Mouse (Mus musculus): ENCODE measurements around the gene Psmd9. TPM values are rescaled to one million over a fixed set of nuclear protein-coding genes. Genes with fewer than 3 reads are reported as not detected.
A peak's percentile ranks its signal among the peaks of the same experiment; 100 is the strongest.
"Not testable (repeated sequence)": the region's sequence is repeated elsewhere in the genome, so short reads cannot be mapped to it uniquely, and the experiment has no call there.

Gene Psmd9
- total RNA-seq, 1 experiment, result 27.0 TPM

- H3K4me1 ChIP-seq (ENCODE audit: control insufficient read depth in 2 of 2, insufficient read depth in 2 of 2, low read length in 2 of 2, poor library complexity in 1 of 2), result 0 out of 4 replicates have a peak, but pooled peaks cover 0 to 1% of the 10 kb centered on the region in 2 experiments
- no peak overlapping the region for H3K27ac ChIP-seq (ENCODE audit: insufficient read depth, low read depth, low read length, poor library complexity, severe bottlenecking)
- DNase-seq (ENCODE audit: low read depth, low spot score), result no peak
- no peaks in the 10 kb centered on the region for H3K36me3 ChIP-seq (ENCODE audit: control insufficient read depth, insufficient read depth, low read length, poor library complexity, severe bottlenecking)
- H3K4me3 ChIP-seq (ENCODE audit: insufficient read depth in 1 of 2, low read depth in 1 of 2, low read length in 2 of 2, poor library complexity in 1 of 2, severe bottlenecking in 1 of 2), result no peak overlapping the region
- no peaks in the 10 kb centered on the region for H3K9me3 ChIP-seq (ENCODE audit: control insufficient read depth, insufficient read depth, low read depth, low read length)
- no peak overlapping the region for H3K9ac ChIP-seq (ENCODE audit: insufficient read depth, low read depth, low read length, poor library complexity, severe bottlenecking)
- in situ Hi-C loops (cut with MboI; ENCODE audit: low sequenced_read_pairs in 2 of 2, unreplicated experiment in 2 of 2), result no loop called here
- TF ChIP-seq CHD2 (IDR thresholded peaks at IDR 0.05; ENCODE audit: low read depth, low read length) (no peak), HCFC1 (IDR thresholded peaks at IDR 0.05; ENCODE audit: borderline replicate concordance, insufficient read depth, low read length) (no peak), MAFK (IDR thresholded peaks at IDR 0.05; ENCODE audit: insufficient read depth, low read depth, low read length) (no peak), ZC3H11A (IDR thresholded peaks at IDR 0.05; ENCODE audit: borderline replicate concordance, low read depth, low read length) (no peak), ZNF384 (IDR thresholded peaks at IDR 0.05; ENCODE audit: low read depth, low read length) (no peak)
Observed at GRCm38 (mm10) chr5:123223051-123223410, 53.8 kb downstream of the Psmd9 start.

DNA sequence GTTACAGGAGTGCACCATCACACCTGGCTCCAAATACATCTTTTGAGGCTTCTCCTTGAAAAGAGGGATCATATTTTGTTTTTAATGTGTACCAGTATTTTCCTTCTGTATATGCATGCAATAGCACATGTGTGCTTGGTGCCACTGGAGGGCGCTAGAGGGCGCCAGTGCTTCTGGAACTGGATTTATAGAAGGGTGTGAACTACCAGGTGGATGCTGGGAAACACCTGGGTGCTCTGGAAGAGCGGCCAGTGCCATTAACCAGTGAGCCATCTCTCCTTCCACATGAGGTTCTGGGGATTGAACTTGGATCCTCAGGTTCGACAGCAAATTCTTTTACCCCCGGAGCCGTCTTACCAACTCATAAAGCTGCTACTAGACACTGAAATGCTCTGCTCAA is 54.6 kb downstream of the Psmd9 start:
- H3K27ac ChIP-seq (ENCODE audit: insufficient read depth, low read depth, low read length, poor library complexity, severe bottlenecking); in situ Hi-C loops (cut with MboI; ENCODE audit: low sequenced_read_pairs in 2 of 2, unreplicated experiment in 2 of 2); H3K4me1 ChIP-seq (ENCODE audit: control insufficient read depth in 2 of 2, insufficient read depth in 2 of 2, low read length in 2 of 2, poor library complexity in 1 of 2); H3K9ac ChIP-seq (ENCODE audit: insufficient read depth, low read depth, low read length, poor library complexity, severe bottlenecking); DNase-seq (ENCODE audit: low read depth, low spot score); H3K36me3 ChIP-seq (ENCODE audit: control insufficient read depth, insufficient read depth, low read length, poor library complexity, severe bottlenecking); H3K9me3 ChIP-seq (ENCODE audit: control insufficient read depth, insufficient read depth, low read depth, low read length); H3K4me3 ChIP-seq (ENCODE audit: insufficient read depth in 1 of 2, low read depth in 1 of 2, low read length in 2 of 2, poor library complexity in 1 of 2, severe bottlenecking in 1 of 2): not testable (repeated sequence)

GRCm38 (mm10) chr5:123226851-123227250 is 57.6 kb downstream of the Psmd9 start:
- Histone ChIP-seq H3K27ac (ENCODE audit: insufficient read depth, low read depth, low read length, poor library complexity, severe bottlenecking) (no peak overlapping the region), H3K9ac (ENCODE audit: insufficient read depth, low read depth, low read length, poor library complexity, severe bottlenecking) (no peak overlapping the region), H3K36me3 (ENCODE audit: control insufficient read depth, insufficient read depth, low read length, poor library complexity, severe bottlenecking) (no peaks in the 10 kb centered on the region), H3K4me1 (ENCODE audit: control insufficient read depth in 2 of 2, insufficient read depth in 2 of 2, low read length in 2 of 2, poor library complexity in 1 of 2) (peaks cover 1 to 3% of the 10 kb centered on the region in 2 experiments; a peak in 1 of 4 replicates), H3K9me3 (ENCODE audit: control insufficient read depth, insufficient read depth, low read depth, low read length) (no peaks in the 10 kb centered on the region), H3K4me3 (ENCODE audit: insufficient read depth in 1 of 2, low read depth in 1 of 2, low read length in 2 of 2, poor library complexity in 1 of 2, severe bottlenecking in 1 of 2) (no peak overlapping the region)
- DNase-seq (ENCODE audit: low read depth, low spot score), result no peak
- TF ChIP-seq CHD2 (IDR thresholded peaks at IDR 0.05; ENCODE audit: low read depth, low read length) (no peak), ZNF384 (IDR thresholded peaks at IDR 0.05; ENCODE audit: low read depth, low read length) (no peak), ZC3H11A (IDR thresholded peaks at IDR 0.05; ENCODE audit: borderline replicate concordance, low read depth, low read length) (no peak), HCFC1 (IDR thresholded peaks at IDR 0.05; ENCODE audit: borderline replicate concordance, insufficient read depth, low read length) (no peak), MAFK (IDR thresholded peaks at IDR 0.05; ENCODE audit: insufficient read depth, low read depth, low read length) (no peak)
- in situ Hi-C loops (cut with MboI; ENCODE audit: low sequenced_read_pairs in 2 of 2, unreplicated experiment in 2 of 2), result no loop called here

GRCm38 (mm10) chr5:123227762-123228523 is 58.7 kb downstream of the Psmd9 start:
- peak overlapping the region; percentile 99 for H3K9ac ChIP-seq (ENCODE audit: insufficient read depth, low read depth, low read length, poor library complexity, severe bottlenecking)
- peaks cover 1 to 3% of the 10 kb centered on the region in 2 experiments; a peak in 1 of 4 replicates for H3K4me1 ChIP-seq (ENCODE audit: control insufficient read depth in 2 of 2, insufficient read depth in 2 of 2, low read length in 2 of 2, poor library complexity in 1 of 2)
- peak; percentile 94 for DNase-seq (ENCODE audit: low read depth, low spot score)
- in situ Hi-C loops (cut with MboI; ENCODE audit: low sequenced_read_pairs in 2 of 2, unreplicated experiment in 2 of 2), result no loop called here
- 0 out of 2 replicates have a peak overlapping the region, but pooled peaks have one; percentile 42 for H3K27ac ChIP-seq (ENCODE audit: insufficient read depth, low read depth, low read length, poor library complexity, severe bottlenecking)
- TF ChIP-seq CHD2 (IDR thresholded peaks at IDR 0.05; ENCODE audit: low read depth, low read length) (no peak), ZNF384 (IDR thresholded peaks at IDR 0.05; ENCODE audit: low read depth, low read length) (no peak), HCFC1 (IDR thresholded peaks at IDR 0.05; ENCODE audit: borderline replicate concordance, insufficient read depth, low read length) (peak; percentile 62; the same call in 1 of the 2 replicates)
- H3K9me3 ChIP-seq (ENCODE audit: control insufficient read depth, insufficient read depth, low read depth, low read length), result no peaks in the 10 kb centered on the region
- peak overlapping the region; percentile 84 to 100 for H3K4me3 ChIP-seq (ENCODE audit: insufficient read depth in 1 of 2, low read depth in 1 of 2, low read length in 2 of 2, poor library complexity in 1 of 2, severe bottlenecking in 1 of 2)
- H3K36me3 ChIP-seq (ENCODE audit: control insufficient read depth, insufficient read depth, low read length, poor library complexity, severe bottlenecking), result no peaks in the 10 kb centered on the region

DNA sequence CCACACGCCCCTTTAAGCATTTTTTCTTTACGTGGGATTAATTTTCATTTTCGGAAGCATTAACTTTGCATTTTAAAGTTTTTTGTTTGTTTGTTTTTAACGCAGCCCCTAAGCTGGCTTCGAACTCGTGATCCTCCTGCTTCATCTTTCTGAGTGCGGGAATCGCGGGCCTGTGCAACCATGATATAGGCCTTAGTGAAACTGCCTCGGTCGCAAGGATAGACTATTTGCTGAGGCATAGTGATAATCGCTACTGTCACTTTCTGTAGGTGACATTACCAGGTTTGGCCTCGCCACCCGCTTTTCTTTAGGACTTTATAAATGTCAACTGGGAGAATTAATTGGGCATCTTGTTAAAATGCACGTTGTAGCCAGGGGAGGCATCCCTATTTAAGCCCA is 59.3 kb downstream of the Psmd9 start:
- Histone ChIP-seq H3K4me3 (ENCODE audit: insufficient read depth in 1 of 2, low read depth in 1 of 2, low read length in 2 of 2, poor library complexity in 1 of 2, severe bottlenecking in 1 of 2) (peak overlapping the region; percentile 84 to 100), H3K4me1 (ENCODE audit: control insufficient read depth in 2 of 2, insufficient read depth in 2 of 2, low read length in 2 of 2, poor library complexity in 1 of 2) (peaks cover 1 to 3% of the 10 kb centered on the region in 2 experiments; a peak in 1 of 4 replicates), H3K27ac (ENCODE audit: insufficient read depth, low read depth, low read length, poor library complexity, severe bottlenecking) (no peak overlapping the region), H3K9me3 (ENCODE audit: control insufficient read depth, insufficient read depth, low read depth, low read length) (no peaks in the 10 kb centered on the region), H3K9ac (ENCODE audit: insufficient read depth, low read depth, low read length, poor library complexity, severe bottlenecking) (peak overlapping the region; percentile 99), H3K36me3 (ENCODE audit: control insufficient read depth, insufficient read depth, low read length, poor library complexity, severe bottlenecking) (no peaks in the 10 kb centered on the region)
- DNase-seq (ENCODE audit: low read depth, low spot score), result no peak
- TF ChIP-seq ZNF384 (IDR thresholded peaks at IDR 0.05; ENCODE audit: low read depth, low read length), result no peak
- no peak for TF ChIP-seq HCFC1 (IDR thresholded peaks at IDR 0.05; ENCODE audit: borderline replicate concordance, insufficient read depth, low read length)
- in situ Hi-C loops (cut with MboI; ENCODE audit: low sequenced_read_pairs in 2 of 2, unreplicated experiment in 2 of 2), result no loop called here
